Mouse (Mus musculus) cerebellum, adult 9-10 months (tissue): ENCODE measurements around the gene Fam227a.
A peak's percentile ranks its signal among the peaks of the same experiment; 100 is the strongest.

ENCODE experiments used
- DNase-seq: peaks from one replicate; pipeline ENCODE4 v3.0.0; 2022

Fam227a gene

GRCm38 (mm10) chr15:79658531-79659375 lies at the start of gene Fam227a, which contains the start of gene Cby1:
Gene Fam227a (minus strand): TSS chr15:79658956.
Gene Cby1 (plus strand): TSS chr15:79659199.
- peak; percentile 95 for DNase-seq

DNA sequence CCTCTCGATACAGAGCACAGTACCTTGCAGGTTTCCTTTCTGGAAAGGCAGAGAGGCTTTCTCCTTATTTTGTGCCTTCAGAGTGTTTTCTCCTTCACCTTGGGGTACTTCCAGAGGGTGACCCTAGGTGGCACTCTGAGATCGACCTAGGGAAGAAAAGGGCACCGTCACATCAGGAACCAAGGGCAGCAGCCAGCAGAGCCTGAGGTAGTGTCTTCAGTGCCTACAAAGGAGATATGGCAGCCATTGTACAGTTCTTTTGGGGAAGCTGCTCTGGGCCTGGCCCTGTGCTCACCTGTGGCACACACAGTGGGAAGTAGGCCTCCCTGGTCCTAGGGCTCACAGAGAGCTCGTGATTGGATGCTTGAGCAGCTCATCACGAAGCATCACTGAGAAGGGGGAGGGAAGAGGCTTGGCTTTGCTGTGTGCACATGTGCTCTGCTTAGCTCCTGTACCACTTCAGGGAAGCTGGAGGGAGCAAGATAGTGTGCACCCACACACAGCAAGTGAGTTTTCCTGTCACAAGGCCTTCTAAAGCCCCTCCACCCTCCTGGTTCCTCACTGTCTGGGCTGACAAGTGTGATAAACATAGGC lies 49.6 kb upstream of the Fam227a start:
- DNase-seq = no peak

GRCm38 (mm10) chr15:79706603-79707214 lies 48.0 kb upstream of the Fam227a start:
- no peak for DNase-seq

DNA sequence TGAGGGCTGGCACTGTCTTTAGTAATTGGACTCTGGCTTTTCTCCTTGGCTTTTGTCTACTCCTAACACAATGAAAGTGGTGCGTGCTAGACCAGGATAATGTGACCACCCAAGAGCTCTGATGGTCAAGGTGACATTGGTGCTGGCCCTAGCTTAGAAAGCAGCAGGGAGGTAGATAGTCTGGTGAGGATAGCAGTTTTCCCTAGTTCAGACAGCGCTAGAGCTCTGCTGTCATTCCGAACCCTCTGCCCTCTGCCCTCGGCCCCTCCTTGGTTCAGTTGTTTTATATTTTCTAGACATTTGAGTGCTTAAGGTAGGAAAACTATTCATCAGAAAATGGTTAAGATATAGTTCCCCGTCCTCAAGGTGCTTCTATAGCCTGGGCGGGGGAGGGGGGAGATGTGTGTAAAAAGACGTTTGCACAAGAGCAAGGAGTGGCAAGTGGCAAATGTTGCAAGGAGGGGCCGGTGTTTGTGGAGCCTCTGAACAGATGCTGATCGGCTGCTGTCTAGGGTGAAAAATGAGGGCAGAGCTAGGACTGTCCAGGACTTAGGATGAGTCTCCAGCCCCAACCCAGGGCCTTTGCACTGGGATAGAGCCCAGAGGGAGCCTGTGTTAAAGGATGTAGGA lies 38.9 kb upstream of the Fam227a start:
- DNase-seq = no peak

- peak; percentile 70 for DNase-seq
These were observed 38.3 kb upstream of the Fam227a start for GRCm38 (mm10) chr15:79697011-79697410.

GRCm38 (mm10) chr15:79696508-79696907 lies 37.8 kb upstream of the Fam227a start:
- DNase-seq = no peak

GRCm38 (mm10) chr15:79695516-79695915 lies 36.8 kb upstream of the Fam227a start:
- no peak for DNase-seq

GRCm38 (mm10) chr15:79694512-79694911 lies 35.8 kb upstream of the Fam227a start:
- no peak for DNase-seq

DNA sequence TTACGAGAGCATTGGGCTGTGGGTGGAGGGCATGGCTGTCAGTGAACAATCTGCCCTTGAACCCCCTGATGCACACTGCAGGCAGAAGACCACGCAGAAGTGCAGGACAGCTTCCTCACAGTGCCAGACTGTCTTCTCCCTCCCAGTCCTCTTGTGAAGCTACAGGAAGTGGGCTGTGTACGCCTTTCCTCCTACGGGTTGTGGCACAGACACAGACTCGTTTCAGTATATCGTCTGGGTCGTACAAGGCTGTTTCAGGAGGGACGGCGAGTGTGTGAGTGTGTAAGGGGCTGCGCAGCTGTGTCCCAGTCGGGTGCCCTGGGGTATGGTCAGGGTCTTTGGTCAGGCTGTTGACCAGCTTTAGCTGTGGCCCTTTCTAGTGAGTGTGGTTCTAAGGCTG lies 35.0 kb upstream of the Fam227a start:
- DNase-seq = no peak

- DNase-seq = no peak
These were observed 33.6 kb upstream of the Fam227a start for GRCm38 (mm10) chr15:79692334-79692733.

DNA sequence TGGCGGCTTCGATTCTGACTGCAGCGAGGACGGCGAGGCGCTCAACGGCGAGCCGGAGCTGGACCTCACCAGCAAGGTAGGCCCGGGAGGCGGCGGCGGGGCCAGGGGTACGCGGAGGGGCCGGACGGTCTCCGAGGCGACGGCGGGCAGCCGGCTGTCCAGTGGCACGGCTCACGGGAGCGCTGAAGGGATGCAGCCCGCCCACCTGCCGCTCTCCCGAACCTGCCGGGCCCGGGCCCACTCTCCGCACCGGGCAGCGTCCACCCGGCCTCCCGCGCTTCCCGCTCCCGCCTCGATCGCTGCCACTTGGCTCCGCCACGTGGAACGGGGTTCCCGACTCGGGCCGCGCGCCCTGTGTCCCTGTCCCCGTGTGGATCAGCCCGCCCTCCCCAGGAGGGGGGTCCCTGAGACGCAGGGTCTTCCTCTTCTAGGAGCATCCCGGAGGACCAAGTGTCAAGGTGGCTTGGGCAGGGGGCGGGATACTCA lies 32.3 kb upstream of the Fam227a start:
- peak; percentile 73 for DNase-seq

GRCm38 (mm10) chr15:79690426-79691022 lies 31.8 kb upstream of the Fam227a start, which contains the start of gene Gtpbp1:
Gene Gtpbp1 (plus strand): TSS chr15:79690845.
- DNase-seq = peak; percentile 100

DNA sequence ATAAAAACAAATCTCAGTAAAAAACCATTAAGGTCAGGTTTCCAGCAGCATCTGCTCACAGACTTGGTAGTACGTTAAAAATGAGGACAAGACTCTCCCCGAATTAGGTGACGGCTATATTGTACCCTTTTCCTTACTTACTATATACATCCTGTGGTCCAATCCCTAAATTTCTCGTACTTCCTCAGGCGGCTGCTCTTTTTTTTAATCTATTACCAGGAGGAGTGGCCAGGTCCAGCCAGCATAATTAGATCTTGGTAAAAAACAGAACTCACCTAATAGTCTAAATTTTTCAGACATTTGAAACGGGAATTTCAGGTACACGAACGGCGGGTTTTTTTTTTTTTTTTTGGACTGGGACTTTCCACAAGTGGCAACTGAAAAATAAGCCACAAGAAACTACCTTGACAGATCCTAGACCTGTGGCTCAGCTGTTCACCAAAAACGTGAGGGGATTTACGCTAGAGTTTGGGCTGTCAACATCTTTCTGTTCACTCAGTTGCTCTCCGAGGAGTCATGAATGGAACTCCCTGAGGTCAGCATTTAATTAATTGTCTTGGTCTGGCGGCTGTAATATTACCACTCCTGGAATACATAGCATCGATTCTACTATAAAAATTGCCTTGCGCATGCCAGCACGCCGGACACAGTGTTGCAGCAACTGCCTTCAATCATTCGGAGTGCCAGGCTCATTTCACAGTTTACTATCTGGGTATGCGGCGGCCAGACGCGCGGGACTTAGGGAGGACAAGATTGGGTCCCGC lies 31.1 kb upstream of the Fam227a start:
- DNase-seq = no peak

DNA sequence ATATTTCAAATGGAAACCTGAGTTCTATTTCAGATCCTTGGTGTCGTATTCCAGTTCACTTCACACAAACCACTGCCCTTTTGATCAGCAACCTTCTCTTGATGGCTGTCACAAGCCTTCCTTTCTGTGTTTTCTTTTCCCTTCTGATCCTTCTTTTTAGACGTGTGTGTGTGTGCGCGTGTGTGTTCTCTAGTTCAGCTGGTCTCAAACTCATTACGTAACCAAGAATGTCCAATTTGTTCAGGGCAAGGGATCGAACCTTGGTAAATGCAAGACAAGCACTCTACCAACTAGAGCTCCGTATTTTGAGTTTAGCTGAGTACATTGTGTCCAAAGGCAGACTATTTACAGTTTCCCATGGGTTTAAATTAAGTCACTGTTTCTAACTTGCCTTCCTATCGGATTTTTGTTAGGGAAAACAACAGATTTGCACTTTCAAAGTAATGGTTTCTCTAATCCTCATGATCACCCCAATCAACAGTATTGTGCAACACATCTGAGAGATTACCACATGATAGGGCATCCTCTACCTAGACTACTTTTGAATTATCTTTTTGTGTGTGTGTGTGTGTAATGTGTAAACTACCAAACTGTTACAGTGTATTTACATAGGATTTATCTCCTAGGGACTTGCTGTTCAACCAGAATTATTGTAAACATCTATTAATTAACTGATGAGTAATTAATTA lies 29.7 kb upstream of the Fam227a start:
- DNase-seq = no peak

GRCm38 (mm10) chr15:79687646-79688267 lies 29.0 kb upstream of the Fam227a start, which contains the start of gene Josd1:
Gene Josd1 (minus strand): TSS chr15:79687919.
- peak; percentile 98 for DNase-seq

- DNase-seq = peak; percentile 71
These were observed 28.4 kb upstream of the Fam227a start for GRCm38 (mm10) chr15:79687175-79687574.

GRCm38 (mm10) chr15:79686046-79686869 lies 27.5 kb upstream of the Fam227a start:
- DNase-seq = no peak

DNA sequence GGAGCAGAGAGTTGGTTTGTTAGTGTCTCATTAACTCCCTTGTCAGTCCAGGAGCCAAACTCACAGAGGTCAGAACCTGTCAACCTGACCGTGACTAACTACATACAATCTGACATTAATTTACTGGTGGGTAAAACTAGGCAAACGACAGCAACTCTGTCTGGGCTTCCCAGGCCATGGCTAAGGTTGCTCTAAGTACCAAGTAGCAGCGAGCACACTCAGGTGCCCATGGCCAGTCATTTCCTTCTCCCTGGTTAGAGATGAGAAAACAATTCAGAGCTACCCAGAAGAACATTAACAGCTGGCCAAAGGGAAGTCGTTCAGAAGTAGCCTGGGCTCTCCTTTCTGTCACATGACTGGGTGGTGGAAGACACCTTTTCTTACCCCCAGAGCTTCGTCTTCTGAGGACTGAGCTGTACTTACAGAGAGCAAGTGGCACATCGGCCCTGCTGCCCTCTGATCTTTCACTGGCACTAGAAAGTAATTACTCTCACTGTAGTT lies 26.4 kb upstream of the Fam227a start:
- DNase-seq = no peak

- DNase-seq = no peak
These were observed 25.9 kb upstream of the Fam227a start for GRCm38 (mm10) chr15:79684616-79685015.
